Mouse (Mus musculus) bone marrow, adult 2 months (tissue): ENCODE results near the gene 4930432K21Rik.

Source experiments
- CTCF ChIP-seq: fragments of 200-500 bp; IDR thresholded peaks from 2 replicates; pipeline ENCODE4 v1.5.1; 2011; ENCODE audit warnings: low read length, control low read depth; ENCODE audit not compliant: control insufficient read depth, insufficient read depth
- POLR2A ChIP-seq: fragments of 200-500 bp; IDR thresholded peaks from 2 replicates; pipeline ENCODE4 v1.6.1; 2011; ENCODE audit warnings: low read depth, mild to moderate bottlenecking, control low read depth, low read length, borderline replicate concordance; ENCODE audit not compliant: control insufficient read depth

DNA sequence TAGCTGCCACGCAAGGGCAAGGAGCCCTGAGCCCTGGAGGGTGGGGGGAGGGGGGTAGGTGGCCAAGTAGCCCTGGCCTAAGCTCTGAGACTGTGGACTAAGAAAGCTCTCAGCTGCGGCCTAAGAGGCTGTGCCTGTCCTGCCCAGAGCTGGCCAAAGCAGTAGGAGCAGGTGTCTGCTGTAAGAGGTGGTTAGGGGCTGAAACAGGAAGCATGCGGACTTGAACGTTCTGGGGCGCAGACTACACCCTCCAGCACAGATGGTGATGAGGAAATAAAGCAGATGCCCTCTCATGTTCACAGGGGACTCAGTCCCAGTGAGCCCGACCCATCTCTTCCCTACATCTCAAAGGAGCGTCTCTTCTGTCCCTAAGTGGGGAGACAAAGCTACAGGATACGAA is 15.6 kb upstream of the 4930432K21Rik start:
- no peak for TF ChIP-seq POLR2A
- no peak for TF ChIP-seq CTCF
